Mouse (Mus musculus): ENCODE measurements around the gene Pnpla1.

Gene Pnpla1

DNA sequence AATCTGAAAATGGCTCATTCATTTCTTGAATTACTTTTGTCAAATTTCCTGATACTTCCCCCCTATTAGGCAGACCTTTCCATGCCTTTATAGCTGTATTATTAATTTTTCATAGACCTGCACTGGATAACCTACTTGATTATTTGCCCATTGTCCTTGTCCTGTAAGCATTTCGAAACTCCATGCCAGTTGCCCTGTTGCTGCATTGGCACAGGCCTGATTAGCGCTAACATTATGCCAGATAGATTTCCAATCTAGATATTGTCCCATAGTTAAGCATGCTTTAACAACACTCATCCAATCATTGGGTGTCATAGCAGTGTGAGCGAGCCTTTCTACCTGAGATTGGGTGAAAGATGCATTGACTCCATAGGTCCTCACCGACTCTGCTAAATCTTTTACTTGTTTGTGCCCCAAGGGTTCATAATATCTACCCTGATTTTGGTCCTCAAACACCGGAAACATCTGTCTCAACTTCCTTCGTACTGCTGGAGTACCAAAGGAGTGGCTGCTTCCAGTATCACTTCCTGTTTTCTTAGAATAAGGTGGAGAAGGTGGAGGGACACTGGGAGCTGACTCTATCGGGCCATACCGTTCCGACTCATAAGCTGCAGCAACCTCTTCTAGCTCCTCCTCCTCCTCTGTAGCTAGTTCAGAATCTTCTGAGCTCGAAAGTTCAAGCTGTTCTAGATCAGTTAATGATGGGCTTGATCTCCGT is 36.0 kb downstream of the Pnpla1 start:
- no peak for DNase-seq

DNA sequence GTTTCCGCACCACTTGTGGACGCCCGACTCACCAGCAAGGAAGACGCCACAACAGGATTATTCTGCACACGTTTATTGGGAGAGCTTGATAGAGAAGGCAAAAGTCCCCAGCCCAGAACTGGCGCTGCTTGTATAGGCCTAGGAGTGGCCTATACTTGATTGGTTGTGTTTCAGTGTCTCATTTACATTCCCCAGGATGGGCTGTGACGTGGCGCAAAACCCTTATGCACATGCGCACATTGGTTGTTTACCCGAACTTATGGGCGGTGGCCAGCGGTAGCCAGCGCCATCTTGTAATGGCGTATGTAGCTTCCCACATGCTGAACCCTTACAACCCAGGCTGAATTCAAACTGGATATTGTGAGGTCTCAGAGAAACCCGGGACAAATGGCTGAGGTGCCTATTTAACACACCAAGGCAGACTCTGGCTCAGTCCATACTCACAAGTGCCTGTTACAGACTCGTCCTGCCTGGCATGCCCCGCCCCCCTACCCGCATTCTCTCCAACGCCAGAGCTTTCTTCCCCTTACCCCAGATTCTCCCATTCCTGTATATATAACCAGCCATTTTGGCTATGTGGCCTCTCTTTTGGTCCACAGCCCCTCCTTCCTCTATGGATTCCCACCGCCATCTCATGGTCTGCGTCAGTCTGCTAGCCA is 37.1 kb downstream of the Pnpla1 start:
- DNase-seq: no peak

DNA sequence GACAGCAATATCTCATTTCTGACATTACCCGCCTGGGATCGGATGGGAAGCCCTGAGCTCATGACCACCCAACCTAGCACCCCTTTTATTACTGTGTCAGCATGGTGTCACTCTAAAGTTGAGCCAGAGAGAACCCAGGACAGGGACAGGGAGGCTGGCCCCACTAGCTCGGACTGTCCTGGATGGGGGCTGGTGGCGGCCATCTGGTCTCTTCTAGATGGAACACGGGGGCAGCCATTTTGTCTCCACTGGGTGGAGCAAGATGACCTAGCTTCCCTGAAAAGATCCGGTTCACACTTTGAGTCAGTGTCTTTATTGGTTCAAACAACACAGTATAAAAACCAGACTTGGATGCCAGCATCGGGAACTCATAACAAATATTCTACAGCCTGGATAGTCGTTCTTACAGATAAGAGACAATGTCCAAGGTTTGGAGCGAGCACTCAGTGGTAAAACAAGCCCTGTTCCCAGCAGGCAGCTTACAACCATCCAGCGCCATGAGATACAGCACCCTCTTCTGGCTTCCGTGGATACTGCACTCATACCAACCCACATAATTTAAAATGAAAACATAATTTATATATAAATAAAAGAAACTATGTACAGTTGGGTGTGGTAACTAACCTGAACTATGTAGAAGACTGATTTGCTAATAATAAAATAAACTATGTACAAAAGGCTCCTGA is 38.0 kb downstream of the Pnpla1 start:
- no peak for DNase-seq

DNA sequence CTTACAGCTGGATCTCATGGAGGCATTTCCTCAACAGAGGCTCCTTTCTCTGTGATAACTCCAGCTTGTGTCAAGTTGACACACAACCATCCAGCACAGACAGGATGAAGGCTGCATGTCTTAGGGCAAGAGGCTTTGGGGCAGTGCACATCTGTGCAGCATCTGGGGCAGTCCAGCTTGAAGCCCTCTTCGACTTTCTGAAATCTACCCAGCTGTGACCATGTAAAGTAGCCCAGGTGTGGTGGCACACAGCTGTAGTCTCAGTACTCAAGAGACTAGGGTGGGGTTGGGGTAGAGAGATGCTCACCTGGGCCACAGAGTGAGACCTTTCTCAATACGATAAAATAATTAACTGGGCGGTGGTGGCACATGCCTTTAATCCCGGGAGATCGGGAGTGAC is 39.6 kb downstream of the Pnpla1 start:
- no peak for DNase-seq

DNA sequence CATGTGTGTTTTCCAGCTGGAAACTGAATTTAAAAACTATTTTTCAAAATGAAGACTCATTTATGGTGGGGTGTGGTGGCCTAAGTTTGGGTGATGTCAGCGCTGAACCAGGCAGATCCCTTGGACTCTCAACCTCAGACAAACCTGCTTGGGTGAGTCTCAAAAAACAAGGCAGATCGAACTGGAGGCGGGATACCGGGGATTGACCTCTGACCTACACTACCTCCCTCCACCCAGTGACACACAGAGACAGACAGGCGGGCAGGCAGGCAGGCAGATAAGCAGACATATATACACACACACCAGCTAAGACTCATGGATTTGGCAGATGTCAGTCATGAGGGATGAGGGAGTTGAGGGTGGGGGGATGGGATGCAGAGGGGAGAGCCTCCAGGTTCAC is 40.0 kb downstream of the Pnpla1 start:
- DNase-seq: no peak

DNA sequence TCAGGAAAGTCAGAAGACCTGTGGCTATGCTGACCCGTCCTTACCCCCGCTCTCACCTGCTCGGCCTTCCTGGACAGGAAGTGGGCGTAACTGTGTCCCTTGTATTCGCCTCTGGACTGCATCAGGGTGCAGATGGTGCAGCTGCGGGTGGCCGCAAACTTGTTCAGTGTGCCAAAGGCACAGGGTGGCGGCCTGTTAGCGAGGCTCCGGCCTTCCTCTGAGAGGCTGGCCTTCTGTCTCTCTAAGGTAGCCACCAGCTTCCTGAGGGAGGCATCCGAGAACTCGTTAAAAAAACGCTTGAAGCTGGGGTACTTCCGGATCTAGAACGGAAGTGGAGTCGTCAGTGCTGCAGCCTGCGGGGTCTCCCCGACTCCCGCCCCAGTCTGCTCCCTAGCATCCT is 41.2 kb downstream of the Pnpla1 start:
- DNase-seq: no peak

DNA sequence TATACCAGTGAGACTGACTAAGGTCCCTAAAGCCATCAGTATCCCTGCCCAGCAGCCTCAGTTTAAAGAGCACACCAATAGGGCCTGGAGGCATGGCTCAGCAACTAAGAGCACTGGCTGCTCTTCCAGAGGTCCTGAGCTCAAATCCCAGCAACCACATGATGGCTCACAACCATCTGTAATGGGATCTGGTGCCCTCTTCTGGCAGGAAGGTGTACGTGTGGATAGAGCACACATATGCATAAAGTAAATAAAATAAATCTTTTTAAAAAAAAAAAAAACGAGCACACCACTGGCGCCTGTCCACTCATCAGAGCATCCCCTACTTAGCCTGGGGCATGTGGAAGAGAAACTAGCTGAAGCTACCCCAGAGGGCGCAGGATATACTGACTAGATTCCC is 43.3 kb downstream of the Pnpla1 start:
- DNase-seq: no peak

DNA sequence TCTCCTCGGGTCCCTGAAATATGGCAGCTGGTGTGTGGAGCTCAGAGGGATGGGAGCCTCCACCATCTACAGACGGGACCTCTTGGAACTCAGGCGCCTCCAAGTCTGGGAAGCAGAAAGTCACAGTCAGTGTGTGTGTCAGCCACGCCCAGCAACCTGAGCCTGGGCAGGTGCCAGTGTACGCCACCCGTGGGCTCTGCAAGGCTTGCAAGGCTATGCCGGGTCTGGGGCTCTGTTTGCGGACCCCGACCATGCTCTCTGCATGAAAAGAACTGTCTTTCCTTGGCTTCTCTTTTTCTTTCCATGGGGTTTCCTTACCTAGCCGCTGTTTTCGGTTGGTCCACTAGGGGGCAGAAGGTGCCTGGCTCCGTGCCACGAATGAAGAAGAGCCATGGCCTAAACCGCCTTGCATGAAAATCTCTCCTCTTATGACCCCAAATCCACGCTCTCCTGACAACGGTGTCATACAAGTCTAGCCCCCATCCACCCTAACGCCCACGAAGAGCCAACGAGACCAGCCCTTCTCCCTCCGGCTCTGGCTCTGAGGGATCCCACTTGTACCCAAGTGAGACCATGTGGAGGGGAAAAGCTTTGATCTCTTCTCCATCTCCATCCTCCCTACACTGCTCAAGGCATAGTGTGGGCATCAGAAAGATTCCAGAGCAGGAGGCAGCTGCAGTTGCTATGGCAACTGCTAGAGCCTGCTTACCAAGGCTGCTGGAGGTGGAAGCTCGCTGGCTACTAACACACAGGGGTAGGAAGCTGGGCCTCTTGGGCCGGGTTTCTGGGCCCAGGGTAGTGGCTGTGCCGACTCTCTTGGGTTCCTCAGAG is 46.5 kb downstream of the Pnpla1 start:
- peak; percentile 65 for DNase-seq

DNA sequence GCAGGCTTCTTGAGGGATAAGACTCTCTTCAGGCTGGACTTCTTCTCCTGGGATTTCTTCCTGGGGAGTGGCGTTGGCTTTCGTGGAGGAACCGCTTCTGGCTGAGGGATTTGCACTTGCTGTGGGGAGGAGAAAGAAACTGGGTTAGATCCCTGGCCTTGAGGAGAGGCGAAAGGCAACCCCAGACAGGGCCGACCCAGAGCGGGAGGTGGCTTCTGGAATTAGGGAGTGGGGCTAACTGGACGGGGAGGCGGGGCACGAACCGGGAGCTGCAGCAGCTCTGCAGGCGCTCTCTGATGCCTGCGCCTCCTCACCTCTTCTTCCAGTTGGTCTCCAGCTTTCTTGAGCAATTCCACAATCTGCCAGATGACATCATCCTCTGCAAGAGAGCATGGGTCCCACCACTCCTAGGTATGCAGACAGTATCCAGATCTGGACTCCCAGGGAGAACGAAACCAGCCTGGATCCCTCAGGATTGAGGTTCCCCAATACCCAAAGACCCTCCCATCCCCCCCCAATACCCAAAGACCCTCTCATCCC is 47.2 kb downstream of the Pnpla1 start:
- no peak for DNase-seq

DNA sequence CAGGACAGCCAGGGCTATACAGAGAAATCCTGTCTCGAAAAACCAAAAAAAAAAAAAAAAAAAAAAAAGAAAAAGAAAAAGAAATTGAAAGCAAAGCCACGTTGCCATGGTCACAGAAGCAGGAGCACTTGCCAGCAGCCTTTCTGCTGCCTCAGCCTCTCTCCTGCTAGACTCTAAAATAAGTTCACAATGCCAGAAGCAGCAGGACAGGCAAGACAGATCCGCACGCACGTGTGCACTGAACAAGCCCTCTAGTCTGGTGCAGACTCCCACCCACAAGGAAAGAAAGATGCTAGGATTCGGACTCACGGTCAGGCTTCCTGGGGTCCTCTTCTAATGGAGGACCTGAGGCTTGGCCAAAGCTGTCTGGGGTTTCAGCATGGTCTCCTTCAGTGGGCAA is 49.7 kb downstream of the Pnpla1 start:
- DNase-seq: no peak

DNA sequence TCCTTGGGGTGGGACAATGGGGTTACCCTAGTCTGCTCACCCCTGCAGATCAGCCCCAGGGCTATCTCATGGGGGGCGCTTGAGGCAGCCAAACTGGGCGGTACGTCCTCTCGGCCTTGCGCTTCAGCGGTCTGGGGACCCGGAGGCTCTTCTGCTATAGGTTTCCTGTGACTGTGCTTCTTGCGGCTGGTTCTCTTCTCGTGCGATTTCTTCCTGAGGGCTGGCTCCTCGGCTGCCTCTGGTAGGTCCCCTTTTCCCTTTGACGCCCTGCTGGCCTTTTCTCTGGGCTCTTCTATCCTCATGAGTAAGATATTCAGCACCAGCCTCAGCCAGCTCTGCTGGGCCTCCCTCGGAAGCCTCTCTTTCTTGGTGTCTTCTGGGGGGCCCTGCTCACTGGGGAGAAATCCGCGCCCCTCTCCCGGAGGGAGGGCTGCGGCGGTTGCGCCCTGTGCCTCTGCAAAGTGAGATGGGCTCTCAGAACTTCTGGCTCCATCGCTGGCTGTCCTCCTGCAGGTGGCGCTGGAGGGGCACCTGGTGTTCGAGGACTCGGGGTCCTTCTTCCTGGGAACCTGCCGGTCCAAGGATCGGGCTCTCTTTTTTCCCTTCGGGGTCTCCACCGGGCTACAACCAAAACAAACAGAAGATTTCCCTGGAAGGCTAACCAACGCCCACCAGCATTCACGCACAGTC is 51.2 kb downstream of the Pnpla1 start:
- DNase-seq: peak; percentile 72

DNA sequence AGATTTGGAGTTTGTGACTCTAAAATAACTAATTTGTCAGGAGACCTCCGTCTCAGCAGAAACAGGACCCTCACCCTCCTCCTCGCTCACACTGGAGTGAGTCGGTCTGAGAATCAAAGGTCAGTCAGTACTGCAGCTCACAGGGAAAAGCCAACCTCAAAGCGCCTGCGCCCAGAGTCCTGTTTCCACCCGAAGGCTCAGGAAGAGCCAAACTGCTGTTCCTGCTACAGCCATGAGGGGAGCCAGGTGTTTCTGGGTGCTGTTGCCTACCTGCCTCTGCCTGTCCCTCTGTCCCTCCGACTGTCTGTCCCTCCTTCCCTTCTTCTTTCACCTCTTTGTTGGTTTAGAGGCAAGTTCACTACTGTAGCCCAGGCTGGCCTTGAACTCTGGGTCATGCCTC is 51.9 kb downstream of the Pnpla1 start:
- DNase-seq: peak; percentile 59

DNA sequence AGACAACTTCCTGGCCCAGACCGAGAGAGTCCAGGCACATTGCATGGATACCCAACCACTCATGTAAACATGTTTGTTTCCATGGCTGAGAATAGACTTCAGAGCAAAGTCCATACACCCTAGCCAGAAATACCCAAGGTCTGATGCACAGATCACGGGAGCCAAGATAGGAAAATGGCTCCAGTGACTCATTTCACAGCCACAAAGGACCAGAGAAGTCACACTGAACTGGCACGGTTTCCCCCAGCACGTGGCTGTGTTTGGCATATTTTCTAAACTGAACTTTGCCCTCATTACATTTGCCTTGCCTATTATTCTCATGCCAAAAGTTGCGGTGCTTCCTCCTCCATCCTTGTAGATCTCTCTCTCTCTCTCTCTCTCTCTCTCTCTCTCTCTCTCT is 55.0 kb downstream of the Pnpla1 start:
- DNase-seq: peak; percentile 44

DNA sequence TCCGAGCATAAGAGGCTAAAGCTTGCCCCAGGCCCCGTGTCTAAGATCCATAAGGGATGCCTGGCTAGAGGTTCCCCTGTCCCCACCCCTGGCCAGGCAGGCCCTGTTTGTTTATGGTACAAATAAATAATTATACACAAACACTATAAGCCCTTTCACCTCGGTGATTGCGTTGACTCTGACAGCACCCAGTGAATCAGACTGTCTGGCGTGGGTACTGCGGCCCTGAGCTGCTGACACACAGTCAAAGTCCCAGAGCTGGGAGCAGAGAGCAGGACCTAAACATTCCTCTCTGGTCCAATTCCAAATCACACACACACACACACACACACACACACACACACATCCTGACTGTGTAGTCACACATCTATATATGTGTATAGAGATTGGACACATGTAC is 55.7 kb downstream of the Pnpla1 start:
- DNase-seq: no peak

DNA sequence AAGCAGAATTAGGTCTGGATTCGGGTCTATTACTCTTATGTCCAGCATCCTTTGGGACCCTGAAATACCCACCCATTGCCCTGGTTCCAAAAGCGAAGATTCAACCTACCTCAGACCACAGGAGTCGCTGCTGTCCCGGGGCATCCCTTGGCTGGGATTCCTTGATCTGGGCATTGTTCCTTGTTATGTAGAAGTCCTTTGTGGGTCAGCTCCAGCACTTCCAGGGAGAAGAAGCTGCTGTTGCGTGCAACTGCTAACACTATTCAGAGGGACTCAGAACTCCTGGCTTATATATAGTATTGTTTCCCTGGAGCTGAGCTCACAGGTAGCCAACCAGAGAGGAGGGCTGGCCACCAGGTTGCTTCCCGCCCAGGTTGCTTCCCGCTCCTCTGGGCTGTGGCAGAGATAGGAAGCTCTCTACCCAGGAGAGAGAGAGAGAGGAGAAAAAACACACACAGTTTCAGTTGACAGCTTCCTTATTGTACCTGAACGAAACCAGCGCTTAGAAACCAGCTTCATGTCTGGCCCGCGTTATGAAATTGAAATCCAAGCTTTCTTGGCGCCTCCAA is 56.9 kb downstream of the Pnpla1 start, which contains the start of gene 4930539E08Rik:
Gene 4930539E08Rik, minus strand, starts transcription at position 265 of the 569 bp plus-strand sequence.
- no peak for DNase-seq

DNA sequence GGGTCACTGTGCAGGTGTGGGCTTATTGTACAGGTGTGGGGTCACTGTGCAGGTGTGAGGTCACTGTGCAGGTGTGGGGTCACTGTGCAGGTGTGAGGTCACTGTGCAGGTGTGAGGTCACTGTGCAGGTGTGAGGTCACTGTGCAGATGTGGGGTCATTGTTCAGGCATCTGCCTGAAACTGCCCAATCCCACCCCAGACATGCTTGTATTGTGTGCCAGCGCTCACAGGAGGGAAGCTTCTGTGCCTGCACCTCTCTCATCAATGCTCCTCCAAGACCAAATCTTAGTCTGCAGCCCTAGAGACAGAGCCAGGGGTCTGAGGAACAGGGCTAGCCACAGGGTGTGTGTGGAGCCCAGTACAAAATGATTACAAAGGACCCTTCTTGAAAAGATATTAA is 58.3 kb downstream of the Pnpla1 start:
- DNase-seq: no peak

DNA sequence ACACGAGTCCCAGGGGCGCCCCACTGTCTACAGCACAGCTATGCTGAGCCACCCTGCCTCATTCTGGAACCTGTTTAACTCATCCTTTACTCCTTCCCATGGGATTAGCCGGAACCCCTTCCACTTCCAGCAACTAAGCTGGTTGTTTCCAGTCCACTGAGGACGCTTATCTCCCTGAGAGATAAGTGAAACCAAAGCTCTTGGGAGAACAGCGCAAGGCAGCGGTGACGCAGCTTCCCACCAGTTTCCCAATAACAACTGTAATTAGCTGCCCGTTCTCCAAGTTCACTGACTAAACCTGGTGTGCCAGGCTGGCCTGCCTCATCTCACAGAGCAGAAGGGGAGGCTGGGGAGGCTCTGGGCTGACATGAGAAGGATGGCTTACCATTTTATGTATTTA is 62.9 kb downstream of the Pnpla1 start:
- no peak for DNase-seq

DNA sequence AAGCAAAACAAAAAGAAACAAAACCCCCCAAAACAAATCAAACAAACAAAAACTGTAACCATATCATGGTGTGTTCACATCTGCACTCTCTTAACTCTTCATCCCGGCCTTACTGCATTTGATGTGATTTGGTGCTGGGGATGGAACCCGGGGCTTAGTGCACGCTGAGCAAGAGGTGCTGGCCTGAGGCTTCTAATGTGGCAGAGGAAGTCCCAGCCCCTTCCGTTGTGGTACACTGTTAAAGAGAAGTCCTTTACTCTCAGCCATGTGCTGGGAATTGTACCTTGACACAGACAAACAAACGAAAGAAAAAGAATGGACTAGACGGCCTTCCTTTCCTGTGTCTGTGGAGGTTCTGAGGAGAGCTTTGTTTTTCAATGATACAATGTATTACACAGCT is 63.9 kb downstream of the Pnpla1 start:
- DNase-seq: no peak

DNA sequence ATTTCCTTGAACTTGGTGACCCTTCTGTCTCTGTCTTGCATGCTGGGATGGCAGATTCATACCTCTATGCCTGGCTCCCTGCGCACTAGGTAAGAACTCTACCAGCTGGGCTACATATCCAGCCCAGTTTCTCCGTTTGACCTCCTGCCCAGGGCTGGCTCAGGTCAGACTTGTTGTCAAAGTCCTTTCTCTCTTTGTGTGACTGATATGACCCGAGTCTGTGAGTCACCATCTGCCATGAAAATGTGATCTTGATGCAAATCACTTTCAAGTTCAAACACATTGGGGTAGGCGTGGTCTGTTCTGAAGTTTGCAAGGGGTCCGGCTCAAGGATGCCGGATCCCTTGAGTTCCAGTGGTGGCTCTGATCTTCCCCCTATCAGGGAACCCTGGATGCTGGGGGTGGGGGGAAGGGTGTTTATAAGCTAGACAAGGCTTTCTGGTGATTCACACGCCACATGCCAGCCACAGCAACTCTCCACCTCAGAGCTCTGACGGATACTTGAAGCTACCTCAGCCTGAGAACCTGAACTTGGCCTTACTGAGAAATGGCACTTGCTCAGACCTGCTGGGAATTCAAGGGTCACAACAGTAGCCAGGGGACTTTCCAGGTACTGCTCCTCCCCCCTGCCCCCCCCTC is 66.9 kb downstream of the Pnpla1 start:
- DNase-seq: no peak

DNA sequence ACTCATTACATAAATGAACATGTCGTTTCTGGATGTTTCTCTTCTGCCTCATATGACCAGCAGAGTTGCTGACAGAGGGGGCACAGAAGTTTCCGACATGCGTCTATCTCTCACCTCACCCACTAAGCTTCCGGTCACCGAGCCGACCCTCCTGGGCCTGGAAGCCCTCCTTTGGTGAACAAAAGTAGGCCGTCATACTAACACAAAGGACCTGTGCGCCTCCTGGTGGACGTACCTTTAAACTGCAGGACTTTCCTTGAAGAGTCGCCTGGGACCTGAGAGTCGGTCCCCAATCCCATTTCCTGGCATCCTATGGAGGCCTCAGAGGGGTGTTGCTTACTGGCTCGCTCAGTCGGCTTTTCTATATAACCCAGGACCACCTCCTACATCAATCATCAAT is 68.2 kb downstream of the Pnpla1 start:
- peak; percentile 85 for DNase-seq

DNA sequence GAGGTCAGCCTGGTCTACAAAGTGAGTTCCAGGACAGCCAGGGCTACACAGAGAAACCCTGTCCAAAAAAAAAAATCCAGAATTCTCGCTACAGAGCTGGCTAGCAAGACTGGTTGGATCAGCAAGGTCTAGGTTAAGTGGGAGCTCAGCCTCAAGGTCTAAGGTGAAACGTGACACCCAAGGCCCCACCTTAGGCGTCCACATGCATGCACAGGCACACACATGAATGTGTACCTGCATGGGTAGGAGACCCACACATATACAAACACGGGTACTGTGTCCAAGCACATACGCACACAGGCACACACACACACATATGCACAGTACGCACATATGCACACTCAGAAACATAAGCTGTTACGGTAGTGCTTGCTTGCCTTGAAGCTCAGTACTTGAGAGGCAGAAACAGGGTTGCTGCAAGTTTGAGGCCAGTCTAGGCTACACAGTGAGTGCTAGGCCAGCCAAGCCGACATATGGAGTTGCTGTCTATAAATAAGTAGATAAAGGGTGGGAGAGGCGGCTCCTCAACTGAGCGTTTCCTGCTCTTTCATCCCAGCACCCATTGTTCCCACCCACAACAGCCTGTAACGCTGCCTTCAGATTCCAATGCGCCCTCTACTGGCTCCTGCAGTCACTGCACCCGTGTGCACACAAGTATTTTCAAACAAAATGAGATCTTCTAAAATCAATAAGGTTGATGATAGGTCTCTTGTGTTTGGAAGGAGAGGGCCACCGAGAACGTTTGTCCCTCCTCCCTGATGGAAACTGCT is 68.8 kb downstream of the Pnpla1 start:
- DNase-seq: peak; percentile 49
